Comparison of ENCODE assay signal across 9 mouse cellular contexts in the genomic region with DNA sequence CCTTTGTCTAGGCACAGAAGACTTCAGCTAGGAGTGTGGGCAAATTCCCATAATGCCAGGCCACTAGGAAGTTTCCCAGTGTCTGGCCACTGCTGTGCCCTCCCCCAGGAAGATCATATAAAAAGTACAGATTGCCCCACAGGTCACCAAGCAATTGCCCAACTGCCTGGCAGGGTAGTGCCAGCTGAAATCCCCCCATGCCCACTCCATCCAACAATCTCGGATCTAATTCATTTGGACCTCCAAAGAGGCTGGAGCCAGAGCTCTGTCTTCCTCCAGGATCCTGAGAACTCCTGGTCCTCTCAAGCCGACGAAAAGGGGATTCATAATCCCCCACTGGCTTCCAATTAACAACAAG. TPM values are rescaled to one million over a fixed set of nuclear protein-coding genes. Genes with fewer than 3 reads are reported as not detected.
DNase-seq lines count a peak whose midpoint lies in the region; ATAC-seq and TF ChIP-seq lines count a peak whose summit lies in the region.
"Had no signal": no experiment of that assay in that cellular context is flagged by ENCODE, and none has a peak within 500 bp of the region (broad histone marks: within the 10 kb centered on the region; RNA-seq: fewer than 3 reads in every experiment).

No protein-coding gene starts in this region.

- H3K4me3 ChIP-seq in forebrain, embryonic 14.5 days (ENCODE audit: low read depth, low read length): peak overlapping the region; percentile 52
- H3K4me3 ChIP-seq in liver, postnatal 0 days (ENCODE audit: low read depth, low read length): peak overlapping the region; percentile 76

- peak overlapping the region; percentile 78 for H3K4me2 ChIP-seq in forebrain, embryonic 14.5 days (ENCODE audit: low read length)
- peak overlapping the region; percentile 91 for H3K4me2 ChIP-seq in liver, postnatal 0 days (ENCODE audit: low read depth, low read length)

- peaks cover 48% of the 10 kb centered on the region for H3K36me3 ChIP-seq in forebrain, embryonic 14.5 days (ENCODE audit: control insufficient read depth, insufficient read depth, low read length)
- peaks cover 45% of the 10 kb centered on the region for H3K36me3 ChIP-seq in liver, postnatal 0 days (replicated peaks; ENCODE audit: insufficient read depth, low read length)

- peak; percentile 72 for DNase-seq in cerebellum, adult 9-10 months
- no peak for DNase-seq in cerebellum, postnatal 25 days
- DNase-seq in 416B (ENCODE audit: low read depth): peak; percentile 42
- DNase-seq in forebrain, embryonic 14.5 days (ENCODE audit: low spot score): no peak
- DNase-seq in liver, postnatal 0 days: no peak
- DNase-seq in right cerebral cortex, postnatal 14 days: no peak
- DNase-seq in left cerebral cortex, postnatal 10 days (ENCODE audit: extremely low spot score in 1 of 2, low spot score in 2 of 2): no peak
- DNase-seq in thymus, postnatal 0 days (ENCODE audit: low spot score): no peak

- H3K9ac ChIP-seq in forebrain, embryonic 14.5 days (ENCODE audit: low read length): peak overlapping the region; percentile 75
- H3K9ac ChIP-seq in liver, postnatal 0 days (replicated peaks): peak overlapping the region; percentile 72

- H3K9me3 ChIP-seq in forebrain, embryonic 14.5 days (replicated peaks; ENCODE audit: control insufficient read depth, low read length): no peaks in the 10 kb centered on the region
- no peaks in the 10 kb centered on the region for H3K9me3 ChIP-seq in liver, postnatal 0 days (ENCODE audit: low read length)

- intact Hi-C loops in left cerebral cortex, postnatal 10 days (cut with DNase I): no loop called here

- TF ChIP-seq CTCF in liver, postnatal 0 days (IDR thresholded peaks at IDR 0.05; ENCODE audit: low read depth): no peak

- WGBS in forebrain, embryonic 14.5 days: 1% methylated on average over 3 of the region's 3 CpGs
- WGBS in liver, postnatal 0 days (ENCODE audit: insufficient replicate concordance): 0% methylated on average over 3 of the region's 3 CpGs

- no peak for TF ChIP-seq EP300 in liver, postnatal 0 days (IDR thresholded peaks at IDR 0.05; ENCODE audit: low read depth)

- peak overlapping the region; percentile 97 for H3K27ac ChIP-seq in forebrain, embryonic 14.5 days (ENCODE audit: low read depth, low read length)
- H3K27ac ChIP-seq in liver, postnatal 0 days (ENCODE audit: low read depth): peak overlapping the region; percentile 99

- no peak for ATAC-seq in forebrain, embryonic 14.5 days
- no peak for ATAC-seq in liver, postnatal 0 days

- no peaks in the 10 kb centered on the region for H3K27me3 ChIP-seq in forebrain, embryonic 14.5 days (replicated peaks; ENCODE audit: control insufficient read depth, insufficient read depth, low read length)
- H3K27me3 ChIP-seq in liver, postnatal 0 days (ENCODE audit: insufficient read depth, low read length): no peaks in the 10 kb centered on the region

- H3K4me1 ChIP-seq in forebrain, embryonic 14.5 days (ENCODE audit: control insufficient read depth, insufficient read depth, low read length): peaks cover 26% of the 10 kb centered on the region
- peaks cover 42% of the 10 kb centered on the region for H3K4me1 ChIP-seq in liver, postnatal 0 days (ENCODE audit: insufficient read depth)

RNA-seq across cellular contexts. Expression of gene Mbd6, which starts 0.9 kb away (rescaled TPM):
- 8.4 and 11.2 TPM in 2 replicates for polyA plus RNA-seq in forebrain, embryonic 14.5 days (2014; fragmentation: Nextera tagmentation; extraction: Ambion mirVana)
- polyA plus RNA-seq in liver, postnatal 0 days (2015; fragmentation: Nextera tagmentation; extraction: Ambion mirVana): 5.3 and 5.7 TPM in 2 replicates
- total RNA-seq in left cerebral cortex, postnatal 10 days (2021): 10 to 100 TPM; 37.4 to 45.5 TPM
- polyA plus RNA-seq in thymus, postnatal 0 days (2015; fragmentation: Nextera tagmentation; extraction: Ambion mirVana): 10.3 and 13.8 TPM in 2 replicates

RNA-seq across cellular contexts. Expression of gene Dctn2, which starts 21.7 kb away (rescaled TPM):
- polyA plus RNA-seq in forebrain, embryonic 14.5 days (2014; fragmentation: Nextera tagmentation; extraction: Ambion mirVana): 286 and 300 TPM in 2 replicates
- 65.3 and 67.4 TPM in 2 replicates for polyA plus RNA-seq in liver, postnatal 0 days (2015; fragmentation: Nextera tagmentation; extraction: Ambion mirVana)
- 100 to 1,000 TPM; 322 to 330 TPM for total RNA-seq in left cerebral cortex, postnatal 10 days (2021)
- 129 and 138 TPM in 2 replicates for polyA plus RNA-seq in thymus, postnatal 0 days (2015; fragmentation: Nextera tagmentation; extraction: Ambion mirVana)

RNA-seq across cellular contexts. Expression of gene Mars, which starts 23.7 kb away (rescaled TPM):
- polyA plus RNA-seq in forebrain, embryonic 14.5 days (2014; fragmentation: Nextera tagmentation; extraction: Ambion mirVana): 124 and 135 TPM in 2 replicates
- 51.3 and 62.3 TPM in 2 replicates for polyA plus RNA-seq in liver, postnatal 0 days (2015; fragmentation: Nextera tagmentation; extraction: Ambion mirVana)
- total RNA-seq in left cerebral cortex, postnatal 10 days (2021): 10 to 100 TPM; 59.1 to 62.0 TPM
- polyA plus RNA-seq in thymus, postnatal 0 days (2015; fragmentation: Nextera tagmentation; extraction: Ambion mirVana): 110 and 122 TPM in 2 replicates

RNA-seq across cellular contexts. Expression of gene Kif5a, which starts 24.8 kb away (rescaled TPM):
- 47.6 and 68.8 TPM in 2 replicates for polyA plus RNA-seq in forebrain, embryonic 14.5 days (2014; fragmentation: Nextera tagmentation; extraction: Ambion mirVana)
- polyA plus RNA-seq in liver, postnatal 0 days (2015; fragmentation: Nextera tagmentation; extraction: Ambion mirVana): 0.06 TPM in 2 replicates
- total RNA-seq in left cerebral cortex, postnatal 10 days (2021): 100 to 1,000 TPM; 468 to 479 TPM
- polyA plus RNA-seq in thymus, postnatal 0 days (2015; fragmentation: Nextera tagmentation; extraction: Ambion mirVana): 0.13 and 0.32 TPM in 2 replicates
- polyA plus RNA-seq: CD4-positive, CD25-positive, alpha-beta regulatory T cell, adult 4 months had no signal

RNA-seq across cellular contexts. Expression of gene Arhgap9, which starts 33.8 kb away (rescaled TPM):
- polyA plus RNA-seq in forebrain, embryonic 14.5 days (2014; fragmentation: Nextera tagmentation; extraction: Ambion mirVana): 0.70 and 1.2 TPM in 2 replicates
- polyA plus RNA-seq in liver, postnatal 0 days (2015; fragmentation: Nextera tagmentation; extraction: Ambion mirVana): 13.5 and 14.8 TPM in 2 replicates
- total RNA-seq in left cerebral cortex, postnatal 10 days (2021): under 1 TPM; 0.92 to 0.93 TPM
- 107 and 127 TPM in 2 replicates for polyA plus RNA-seq in thymus, postnatal 0 days (2015; fragmentation: Nextera tagmentation; extraction: Ambion mirVana)

Comparison
In these comparisons a context has a peak if more than half of its experiments do, and no peak if none do; other contexts are left out.
1. DNase-seq: peak in cerebellum, adult 9-10 months (single experiment) and 416B (single experiment); none in cerebellum, postnatal 25 days (0 of 2), forebrain, embryonic 14.5 days (single experiment), liver, postnatal 0 days (single experiment), right cerebral cortex, postnatal 14 days (single experiment), left cerebral cortex, postnatal 10 days (0 of 2) and thymus, postnatal 0 days (single experiment).